In genomic region chr3:50382729-50383128, GRCm38 (mm10) we compare ENCODE assay signal across 10 mouse cellular contexts.
DNase-seq lines count a peak whose midpoint lies in the region; ATAC-seq and TF ChIP-seq lines count a peak whose summit lies in the region.
"Had no signal": no experiment of that assay in that cellular context is flagged by ENCODE, and none has a peak within 500 bp of the region (broad histone marks: within the 10 kb centered on the region; RNA-seq: fewer than 3 reads in every experiment).

No protein-coding gene starts in this region.

- H3K4me2 ChIP-seq in forebrain, embryonic 11.5 days (ENCODE audit: low read depth, low read length, severe bottlenecking) = no peak overlapping the region; the same call in 1 of the 2 replicates
- H3K4me2 ChIP-seq in kidney, postnatal 0 days (ENCODE audit: low read length) = peak overlapping the region; percentile 72

- H3K4me3 ChIP-seq in forebrain, embryonic 11.5 days (ENCODE audit: low read depth, low read length) = no peak overlapping the region
- no peak overlapping the region for H3K4me3 ChIP-seq in kidney, postnatal 0 days (replicated peaks; ENCODE audit: low read depth, low read length)
- H3K4me3 ChIP-seq in cerebellum, adult 2 months (replicated peaks; ENCODE audit: insufficient read depth, low read depth, low read length) = no peak overlapping the region
- H3K4me3 ChIP-seq: erythroblast, embryonic 14.5 days had no signal

- no peak for TF ChIP-seq POLR2A in cerebellum, adult 2 months (IDR thresholded peaks at IDR 0.05; ENCODE audit: borderline replicate concordance, insufficient read depth, low read length)

- H3K9ac ChIP-seq in forebrain, embryonic 11.5 days (ENCODE audit: low read length) = no peak overlapping the region
- H3K9ac ChIP-seq in kidney, postnatal 0 days (ENCODE audit: low read depth, low read length) = no peak overlapping the region

- TF ChIP-seq CTCF in kidney, postnatal 0 days (IDR thresholded peaks at IDR 0.05; ENCODE audit: low read depth) = peak; percentile 46
- no peak for TF ChIP-seq CTCF in cerebellum, adult 2 months (IDR thresholded peaks at IDR 0.05; ENCODE audit: borderline replicate concordance, insufficient read depth, low read depth, low read length)

- H3K9me3 ChIP-seq in forebrain, embryonic 11.5 days (ENCODE audit: control insufficient read depth, low read length) = no peaks in the 10 kb centered on the region
- H3K9me3 ChIP-seq in kidney, postnatal 0 days (replicated peaks; ENCODE audit: low read length) = no peaks in the 10 kb centered on the region

- 22% methylated on average over 5 of the region's 5 CpGs for WGBS in forebrain, embryonic 11.5 days
- WGBS in kidney, postnatal 0 days = 13% methylated on average over 5 of the region's 5 CpGs
- 61% methylated on average over 5 of the region's 5 CpGs for WGBS in cerebellum, adult 2 months

- H3K4me1 ChIP-seq in forebrain, embryonic 11.5 days (replicated peaks; ENCODE audit: control insufficient read depth, insufficient read depth, low read length) = 0 out of 2 replicates have a peak, but pooled peaks cover 1% of the 10 kb centered on the region
- no peaks in the 10 kb centered on the region for H3K4me1 ChIP-seq in kidney, postnatal 0 days (replicated peaks; ENCODE audit: insufficient read depth, low read length)
- no peaks in the 10 kb centered on the region for H3K4me1 ChIP-seq in cerebellum, adult 2 months (ENCODE audit: control insufficient read depth, insufficient read depth, low read length)

- no peak overlapping the region for H3K27ac ChIP-seq in forebrain, embryonic 11.5 days (ENCODE audit: low read depth, low read length)
- H3K27ac ChIP-seq in kidney, postnatal 0 days = no peak overlapping the region
- H3K27ac ChIP-seq in cerebellum, adult 2 months (ENCODE audit: insufficient read depth, low read length) = no peak overlapping the region

- no peaks in the 10 kb centered on the region for H3K36me3 ChIP-seq in forebrain, embryonic 11.5 days (ENCODE audit: control insufficient read depth, insufficient read depth, low read length)
- H3K36me3 ChIP-seq in kidney, postnatal 0 days (ENCODE audit: insufficient read depth, low read length) = no peaks in the 10 kb centered on the region
- H3K36me3 ChIP-seq: G1E had no signal

- peak; percentile 67 for ATAC-seq in forebrain, embryonic 11.5 days (replicated peaks; ENCODE audit: low FRiP score)
- peak; percentile 57; the same call in 1 of the 2 replicates for ATAC-seq in kidney, postnatal 0 days (replicated peaks; ENCODE audit: low FRiP score, low read depth)
- ATAC-seq in neutrophil, adult 5-6 weeks (ENCODE audit: extremely low read depth, insufficient number of reproducible peaks, low FRiP score, poor library complexity, severe bottlenecking) = peak; percentile 65; the same call in 1 of the 2 replicates

- no peaks in the 10 kb centered on the region for H3K27me3 ChIP-seq in forebrain, embryonic 11.5 days (ENCODE audit: control insufficient read depth, insufficient read depth, low read length)
- H3K27me3 ChIP-seq in kidney, postnatal 0 days (ENCODE audit: insufficient read depth, low read length) = no peaks in the 10 kb centered on the region
- H3K27me3 ChIP-seq in cerebellum, adult 2 months (ENCODE audit: control insufficient read depth, insufficient read depth, low read length) = no peaks in the 10 kb centered on the region; the same call in 1 of the 2 replicates

- DNase-seq in layer of hippocampus, adult 9-11 months = peak; percentile 45
- DNase-seq in layer of hippocampus, postnatal 14 days (ENCODE audit: low spot score in 2 of 2) = no peak
- DNase-seq in forebrain, embryonic 11.5 days (ENCODE audit: low spot score) = peak; percentile 55
- peak; percentile 65 for DNase-seq in kidney, postnatal 0 days (ENCODE audit: low spot score)
- no peak for DNase-seq in cerebellum, adult 2 months
- DNase-seq in cerebellum, postnatal 25 days = no peak
- no peak for DNase-seq in frontal cortex, postnatal 10 days (ENCODE audit: low spot score in 2 of 2)

Comparison
In these comparisons a context has a peak if more than half of its experiments do, and no peak if none do; other contexts are left out.
1. DNase-seq: peak in layer of hippocampus, adult 9-11 months (single experiment), forebrain, embryonic 11.5 days (single experiment) and kidney, postnatal 0 days (single experiment); none in layer of hippocampus, postnatal 14 days (0 of 2), cerebellum, adult 2 months (0 of 2), cerebellum, postnatal 25 days (0 of 2) and frontal cortex, postnatal 10 days (0 of 2).
2. Peak in every context shown above with its lines, with median percentiles within 50 percentile points of each other: ATAC-seq.